Mouse (Mus musculus): ENCODE results near the gene Plekha7. TPM values are rescaled to one million over a fixed set of nuclear protein-coding genes. Genes with fewer than 3 reads are reported as not detected.

The Plekha7 gene
- polyA plus RNA-seq, 1 experiment from 2014 or later: 18.7 TPM

DNA sequence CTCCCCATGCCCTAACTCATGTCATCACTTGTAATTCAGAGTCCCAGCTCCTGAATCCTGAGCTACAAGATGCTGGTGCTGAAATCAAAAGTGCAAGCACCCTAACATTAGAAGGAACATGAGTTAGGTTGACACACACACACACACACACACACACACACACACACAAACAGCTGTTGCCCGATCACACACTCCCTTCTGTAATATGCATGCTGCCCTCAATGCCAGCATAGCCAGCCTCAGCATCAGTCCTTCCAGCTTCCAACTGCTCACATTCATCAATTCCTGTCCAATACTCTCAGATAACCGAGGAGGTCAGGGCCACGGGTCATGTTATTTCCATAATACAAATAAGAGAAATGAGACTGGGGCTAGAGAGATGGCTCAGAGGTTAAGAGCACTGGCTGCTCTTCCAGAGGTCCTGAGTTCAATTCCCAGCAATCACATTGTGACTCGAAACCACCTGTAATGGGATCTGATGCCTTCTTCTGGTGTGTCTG lies 116.0 kb downstream of the Plekha7 start:
- no peaks in the 10 kb centered on the region for H3K27me3 ChIP-seq (replicated peaks; ENCODE audit: control insufficient read depth, insufficient read depth, low read length)
- no peak overlapping the region for H3K9ac ChIP-seq (ENCODE audit: low read depth, low read length)
- peaks cover 28% of the 10 kb centered on the region for H3K4me1 ChIP-seq (ENCODE audit: control insufficient read depth, insufficient read depth, low read length)
- no peaks in the 10 kb centered on the region for H3K36me3 ChIP-seq (ENCODE audit: control insufficient read depth, insufficient read depth, low read length)
- no peaks in the 10 kb centered on the region for H3K9me3 ChIP-seq (ENCODE audit: control insufficient read depth, low read length)
- H3K4me3 ChIP-seq (ENCODE audit: low read length): no peak overlapping the region
- WGBS: 57% methylated on average over 4 of the region's 4 CpGs
- H3K4me2 ChIP-seq (ENCODE audit: low read depth, low read length): no peak overlapping the region
- H3K27ac ChIP-seq (ENCODE audit: low read length): no peak overlapping the region
- no peak for ATAC-seq

DNA sequence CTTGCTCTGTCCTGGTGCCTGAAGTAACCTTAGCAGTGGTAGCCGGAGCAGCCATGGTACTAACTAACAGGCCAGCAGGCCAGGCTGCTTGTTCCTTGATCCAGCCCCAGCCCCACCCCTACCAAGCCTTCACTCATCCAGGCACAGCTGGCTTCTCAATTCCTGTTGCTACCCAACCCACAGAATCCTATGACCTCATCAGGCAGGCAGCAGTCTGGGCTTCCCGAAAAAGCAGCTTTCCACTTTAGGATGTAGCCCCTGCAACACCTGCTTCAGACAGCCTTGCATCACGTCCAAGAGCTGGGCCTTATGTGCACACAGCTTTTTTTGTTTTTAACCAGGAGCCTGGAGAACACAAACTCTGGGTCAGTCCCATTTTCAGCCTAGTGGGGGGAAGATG lies 117.0 kb downstream of the Plekha7 start:
- H3K36me3 ChIP-seq (ENCODE audit: control insufficient read depth, insufficient read depth, low read length): no peaks in the 10 kb centered on the region
- no peak overlapping the region for H3K9ac ChIP-seq (ENCODE audit: low read depth, low read length)
- H3K27ac ChIP-seq (ENCODE audit: low read length): no peak overlapping the region
- H3K27me3 ChIP-seq (replicated peaks; ENCODE audit: control insufficient read depth, insufficient read depth, low read length): no peaks in the 10 kb centered on the region
- no peaks in the 10 kb centered on the region for H3K9me3 ChIP-seq (ENCODE audit: control insufficient read depth, low read length)
- H3K4me2 ChIP-seq (ENCODE audit: low read depth, low read length): no peak overlapping the region
- no peak overlapping the region for H3K4me3 ChIP-seq (ENCODE audit: low read length)
- peaks cover 25% of the 10 kb centered on the region for H3K4me1 ChIP-seq (ENCODE audit: control insufficient read depth, insufficient read depth, low read length)
- 32% methylated on average over 3 of the region's 3 CpGs for WGBS
- ATAC-seq: peak; percentile 47

GRCm38 (mm10) chr7:116189708-116190107 lies 118.5 kb downstream of the Plekha7 start:
- H3K27me3 ChIP-seq (replicated peaks; ENCODE audit: control insufficient read depth, insufficient read depth, low read length): no peaks in the 10 kb centered on the region
- no peak overlapping the region for H3K9ac ChIP-seq (ENCODE audit: low read depth, low read length)
- H3K4me3 ChIP-seq (ENCODE audit: low read length): no peak overlapping the region
- 39% methylated on average over 9 of the region's 9 CpGs for WGBS
- no peaks in the 10 kb centered on the region for H3K36me3 ChIP-seq (ENCODE audit: control insufficient read depth, insufficient read depth, low read length)
- H3K4me1 ChIP-seq (ENCODE audit: control insufficient read depth, insufficient read depth, low read length): peaks cover 21% of the 10 kb centered on the region
- H3K27ac ChIP-seq (ENCODE audit: low read length): no peak overlapping the region
- no peaks in the 10 kb centered on the region for H3K9me3 ChIP-seq (ENCODE audit: control insufficient read depth, low read length)
- no peak overlapping the region for H3K4me2 ChIP-seq (ENCODE audit: low read depth, low read length)
- no peak for ATAC-seq

DNA sequence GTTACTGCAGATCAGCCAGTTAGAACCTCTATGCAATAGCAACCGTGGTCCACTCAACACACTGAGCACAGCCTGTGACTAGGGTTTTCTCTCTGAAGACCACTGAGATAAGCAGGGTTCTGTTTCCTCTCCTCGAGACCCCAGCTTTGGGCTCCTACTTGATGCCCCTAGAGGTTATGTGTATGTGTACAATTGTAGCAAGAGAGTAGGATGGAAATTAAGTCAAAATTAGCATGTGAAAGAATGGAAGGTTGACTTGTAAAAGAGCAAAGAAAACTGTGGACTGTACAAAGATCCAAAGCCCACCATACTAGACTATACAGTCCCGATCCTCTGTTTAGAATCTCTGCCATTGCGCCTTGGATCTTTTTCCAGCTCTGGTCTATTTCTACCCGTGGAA lies 119.8 kb downstream of the Plekha7 start:
- Histone ChIP-seq H3K4me3 (ENCODE audit: low read length) (no peak overlapping the region), H3K4me2 (ENCODE audit: low read depth, low read length) (no peak overlapping the region), H3K27ac (ENCODE audit: low read length) (no peak overlapping the region), H3K9me3 (ENCODE audit: control insufficient read depth, low read length) (no peaks in the 10 kb centered on the region), H3K36me3 (ENCODE audit: control insufficient read depth, insufficient read depth, low read length) (no peaks in the 10 kb centered on the region), H3K9ac (ENCODE audit: low read depth, low read length) (no peak overlapping the region), H3K4me1 (ENCODE audit: control insufficient read depth, insufficient read depth, low read length) (peaks cover 17% of the 10 kb centered on the region), H3K27me3 (replicated peaks; ENCODE audit: control insufficient read depth, insufficient read depth, low read length) (no peaks in the 10 kb centered on the region)
- ATAC-seq: no peak
- 73% methylated on average over 5 of the region's 5 CpGs for WGBS

GRCm38 (mm10) chr7:116187521-116187920 lies 120.7 kb downstream of the Plekha7 start:
- Histone ChIP-seq H3K9me3 (ENCODE audit: control insufficient read depth, low read length) (no peaks in the 10 kb centered on the region), H3K27me3 (replicated peaks; ENCODE audit: control insufficient read depth, insufficient read depth, low read length) (no peaks in the 10 kb centered on the region), H3K9ac (ENCODE audit: low read depth, low read length) (no peak overlapping the region), H3K27ac (ENCODE audit: low read length) (no peak overlapping the region), H3K4me2 (ENCODE audit: low read depth, low read length) (no peak overlapping the region), H3K36me3 (ENCODE audit: control insufficient read depth, insufficient read depth, low read length) (no peaks in the 10 kb centered on the region), H3K4me3 (ENCODE audit: low read length) (no peak overlapping the region), H3K4me1 (ENCODE audit: control insufficient read depth, insufficient read depth, low read length) (peaks cover 17% of the 10 kb centered on the region)
- 48% methylated on average over 3 of the region's 3 CpGs for WGBS
- no peak for ATAC-seq

DNA sequence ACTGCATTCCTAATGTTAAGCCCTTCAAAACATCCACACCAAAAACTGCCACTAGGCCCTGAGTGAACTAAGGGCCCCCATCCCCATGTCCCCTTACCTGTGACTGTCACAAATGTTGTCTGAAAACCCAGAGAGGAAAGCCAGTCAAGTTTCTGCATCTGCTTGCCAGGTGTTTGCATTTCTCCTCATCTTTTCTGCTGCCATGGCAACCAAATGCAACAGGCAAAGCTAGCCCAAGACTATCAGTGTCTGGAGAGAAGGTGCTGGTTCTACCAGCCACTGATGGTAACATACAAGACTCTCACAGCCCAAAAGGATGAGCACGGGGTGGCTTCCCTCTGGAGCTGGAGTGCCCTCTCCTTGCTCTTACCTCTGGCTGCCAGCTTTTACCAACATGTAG lies 121.3 kb downstream of the Plekha7 start:
- H3K4me1 ChIP-seq (ENCODE audit: control insufficient read depth, insufficient read depth, low read length): peaks cover 17% of the 10 kb centered on the region
- no peak overlapping the region for H3K4me2 ChIP-seq (ENCODE audit: low read depth, low read length)
- H3K27ac ChIP-seq (ENCODE audit: low read length): no peak overlapping the region
- no peaks in the 10 kb centered on the region for H3K9me3 ChIP-seq (ENCODE audit: control insufficient read depth, low read length)
- WGBS: 81% methylated on average over 1 of the region's 1 CpGs
- no peak for ATAC-seq
- no peaks in the 10 kb centered on the region for H3K36me3 ChIP-seq (ENCODE audit: control insufficient read depth, insufficient read depth, low read length)
- H3K4me3 ChIP-seq (ENCODE audit: low read length): no peak overlapping the region
- H3K9ac ChIP-seq (ENCODE audit: low read depth, low read length): no peak overlapping the region
- H3K27me3 ChIP-seq (replicated peaks; ENCODE audit: control insufficient read depth, insufficient read depth, low read length): no peaks in the 10 kb centered on the region

- no peaks in the 10 kb centered on the region for H3K9me3 ChIP-seq (ENCODE audit: control insufficient read depth, low read length)
- H3K4me1 ChIP-seq (ENCODE audit: control insufficient read depth, insufficient read depth, low read length): peaks cover 17% of the 10 kb centered on the region
- H3K4me2 ChIP-seq (ENCODE audit: low read depth, low read length): no peak overlapping the region
- no peaks in the 10 kb centered on the region for H3K27me3 ChIP-seq (replicated peaks; ENCODE audit: control insufficient read depth, insufficient read depth, low read length)
- no peak overlapping the region for H3K27ac ChIP-seq (ENCODE audit: low read length)
- no peaks in the 10 kb centered on the region for H3K36me3 ChIP-seq (ENCODE audit: control insufficient read depth, insufficient read depth, low read length)
- no peak overlapping the region for H3K4me3 ChIP-seq (ENCODE audit: low read length)
- ATAC-seq: no peak
- WGBS: 89% methylated on average over 5 of the region's 5 CpGs
- H3K9ac ChIP-seq (ENCODE audit: low read depth, low read length): no peak overlapping the region
Observed at GRCm38 (mm10) chr7:116186156-116186555, 122.0 kb downstream of the Plekha7 start.

DNA sequence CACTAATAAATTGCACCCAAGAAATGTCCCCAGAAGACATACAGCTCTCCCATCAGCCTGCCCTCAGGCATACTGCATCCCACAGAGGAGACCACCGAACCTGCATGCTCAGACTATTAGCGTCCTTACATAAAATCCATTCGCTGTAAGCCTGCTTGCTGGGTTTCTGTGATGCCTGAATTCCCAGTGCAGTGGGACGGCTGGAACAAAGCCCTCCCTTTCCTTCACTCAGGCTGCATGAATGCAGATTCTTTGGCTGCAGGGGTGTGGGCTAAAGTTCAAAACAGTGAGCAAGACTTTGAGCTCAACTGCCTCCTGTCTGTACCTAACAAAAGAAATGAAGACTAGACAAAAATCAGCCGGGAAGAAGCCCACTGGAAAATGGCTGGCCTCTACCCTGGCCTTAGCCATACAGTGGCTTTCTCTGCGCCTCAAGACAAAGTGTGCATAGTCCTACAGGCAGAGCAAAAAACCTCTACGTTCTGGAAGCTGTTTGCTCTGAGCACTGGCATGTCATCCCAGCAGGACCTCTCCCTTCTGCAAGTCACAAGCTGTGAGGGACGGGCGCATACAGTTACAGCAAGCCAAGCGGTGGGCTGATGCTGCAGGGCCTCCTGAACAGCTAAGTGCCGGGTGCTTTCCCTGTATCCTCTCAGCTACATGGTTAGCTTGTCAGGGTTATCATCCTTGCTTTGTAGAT lies 123.7 kb downstream of the Plekha7 start:
- ATAC-seq: 0 out of 2 replicates have a peak, but pooled peaks have one; percentile 20
- no peaks in the 10 kb centered on the region for H3K36me3 ChIP-seq (ENCODE audit: control insufficient read depth, insufficient read depth, low read length)
- H3K9me3 ChIP-seq (ENCODE audit: control insufficient read depth, low read length): no peaks in the 10 kb centered on the region
- no peak overlapping the region for H3K9ac ChIP-seq (ENCODE audit: low read depth, low read length)
- no peaks in the 10 kb centered on the region for H3K27me3 ChIP-seq (replicated peaks; ENCODE audit: control insufficient read depth, insufficient read depth, low read length)
- no peak overlapping the region for H3K27ac ChIP-seq (ENCODE audit: low read length)
- WGBS: 51% methylated on average over 11 of the region's 11 CpGs
- no peak overlapping the region for H3K4me3 ChIP-seq (ENCODE audit: low read length)
- H3K4me2 ChIP-seq (ENCODE audit: low read depth, low read length): no peak overlapping the region
- peaks cover 14% of the 10 kb centered on the region for H3K4me1 ChIP-seq (ENCODE audit: control insufficient read depth, insufficient read depth, low read length)

DNA sequence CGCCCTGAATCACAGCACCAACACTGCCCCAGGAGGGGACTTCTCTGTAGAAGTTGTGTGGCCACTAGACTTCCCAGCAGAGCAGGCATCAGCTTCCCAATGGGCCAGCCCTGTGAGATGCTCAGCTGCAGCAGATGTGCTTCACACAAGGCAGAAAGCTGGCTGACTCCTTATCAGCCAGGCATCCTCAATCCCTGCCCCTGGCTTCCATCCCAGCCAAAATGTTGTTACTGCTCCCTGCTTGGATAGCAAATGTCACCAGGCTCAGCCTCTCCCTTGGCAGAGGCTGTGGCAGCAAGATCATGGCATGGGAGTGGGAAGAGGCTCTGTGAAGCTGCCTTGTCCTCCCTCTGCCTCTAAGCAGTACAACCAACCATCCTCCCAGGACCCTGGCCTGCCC lies 125.7 kb downstream of the Plekha7 start:
- H3K9me3 ChIP-seq (ENCODE audit: control insufficient read depth, low read length): no peaks in the 10 kb centered on the region
- no peaks in the 10 kb centered on the region for H3K27me3 ChIP-seq (replicated peaks; ENCODE audit: control insufficient read depth, insufficient read depth, low read length)
- 88% methylated on average over 1 of the region's 1 CpGs for WGBS
- H3K4me2 ChIP-seq (ENCODE audit: low read depth, low read length): no peak overlapping the region
- no peak overlapping the region for H3K9ac ChIP-seq (ENCODE audit: low read depth, low read length)
- ATAC-seq: no peak
- no peaks in the 10 kb centered on the region for H3K36me3 ChIP-seq (ENCODE audit: control insufficient read depth, insufficient read depth, low read length)
- H3K27ac ChIP-seq (ENCODE audit: low read length): no peak overlapping the region
- H3K4me1 ChIP-seq (ENCODE audit: control insufficient read depth, insufficient read depth, low read length): peaks cover 14% of the 10 kb centered on the region
- no peak overlapping the region for H3K4me3 ChIP-seq (ENCODE audit: low read length)
